Mouse (Mus musculus) testis, adult 2 months (tissue): Measurements from ENCODE around the gene Ppm1l.

Source experiments
- CTCF ChIP-seq: fragments of 200-500 bp; IDR thresholded peaks from 2 replicates; pipeline ENCODE4 v1.5.1; 2012; ENCODE audit warnings: low read depth, mild to moderate bottlenecking, inconsistent platforms, low read length, moderate library complexity; ENCODE audit not compliant: control insufficient read depth, insufficient read depth, insufficient replicate concordance
- POLR2A ChIP-seq: fragments of 200-500 bp; IDR thresholded peaks from 2 replicates; pipeline ENCODE4 v1.6.1; 2012; ENCODE audit warnings: low read depth, mild to moderate bottlenecking, inconsistent platforms, low read length, moderate library complexity; ENCODE audit not compliant: control insufficient read depth

DNA sequence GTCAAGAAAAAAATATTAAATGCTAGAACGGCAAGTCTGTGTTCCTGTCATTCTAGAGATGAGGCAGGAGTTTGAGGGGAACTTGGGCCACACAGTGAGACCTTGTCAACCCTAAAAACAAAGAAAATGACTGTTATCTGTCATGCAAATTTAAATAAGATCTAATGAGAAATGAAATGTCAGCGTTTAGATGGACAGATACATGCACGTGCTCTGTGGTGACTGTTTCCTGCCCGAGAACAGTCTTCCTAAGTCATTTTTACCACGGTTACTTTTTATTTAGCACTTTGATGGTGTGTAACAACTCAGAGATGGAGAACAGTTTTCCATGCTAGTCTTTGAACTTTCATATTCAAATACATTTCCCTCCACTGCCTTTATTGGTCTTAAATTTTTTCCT is 40.1 kb downstream of the Ppm1l start:
- TF ChIP-seq CTCF (no peak), POLR2A (no peak)
